Mouse (Mus musculus) ES-Bruce4 (cell line): ENCODE data around the gene Sptssb.

Experiments used
- CTCF ChIP-seq: IDR thresholded peaks from one replicate; pipeline ENCODE4 v1.8.1; 2011; ENCODE audit warnings: low read depth, low read length
- POLR2A ChIP-seq: IDR thresholded peaks from one replicate; pipeline ENCODE4 v1.8.1; 2011; ENCODE audit warnings: low read length; ENCODE audit not compliant: insufficient read depth

GRCm38 (mm10) chr3:69895516-69895915, 35.8 kb upstream of the Sptssb start:
- no peak for TF ChIP-seq CTCF
- no peak for TF ChIP-seq POLR2A
